Mouse (Mus musculus): Measurements from ENCODE around the gene Slc4a1.

Gene Slc4a1

GRCm38 (mm10) chr11:102350981-102351523, 15.0 kb downstream of the Slc4a1 start:
- DNase-seq (ENCODE audit: low spot score in 2 of 2): no peak

GRCm38 (mm10) chr11:102350416-102350815, 15.6 kb downstream of the Slc4a1 start:
- DNase-seq (ENCODE audit: low spot score in 2 of 2): no peak

- DNase-seq (ENCODE audit: low spot score in 2 of 2): no peak
These were observed 16.6 kb downstream of the Slc4a1 start for GRCm38 (mm10) chr11:102349189-102349954.

GRCm38 (mm10) chr11:102348771-102349170, 17.2 kb downstream of the Slc4a1 start:
- DNase-seq (ENCODE audit: low spot score in 2 of 2): no peak

GRCm38 (mm10) chr11:102348101-102348585, 17.9 kb downstream of the Slc4a1 start:
- no peak for DNase-seq (ENCODE audit: low spot score in 2 of 2)

GRCm38 (mm10) chr11:102347683-102348082, 18.3 kb downstream of the Slc4a1 start:
- DNase-seq (ENCODE audit: low spot score in 2 of 2): no peak

GRCm38 (mm10) chr11:102346926-102347325, 19.1 kb downstream of the Slc4a1 start:
- no peak for DNase-seq (ENCODE audit: low spot score in 2 of 2)

GRCm38 (mm10) chr11:102344458-102344857, 21.5 kb downstream of the Slc4a1 start:
- no peak for DNase-seq (ENCODE audit: low spot score in 2 of 2)

GRCm38 (mm10) chr11:102342742-102343141, 23.3 kb downstream of the Slc4a1 start:
- DNase-seq (ENCODE audit: low spot score in 2 of 2): no peak

GRCm38 (mm10) chr11:102341101-102341500, 24.9 kb downstream of the Slc4a1 start:
- no peak for DNase-seq (ENCODE audit: low spot score in 2 of 2)

- no peak for DNase-seq (ENCODE audit: low spot score in 2 of 2)
These were observed 26.4 kb downstream of the Slc4a1 start for GRCm38 (mm10) chr11:102339624-102340023.

- DNase-seq (ENCODE audit: low spot score in 2 of 2): peak in 1 of 2 experiments; percentile 37
These were observed 26.8 kb downstream of the Slc4a1 start for GRCm38 (mm10) chr11:102339195-102339594.

- peak; percentile 61 to 70 for DNase-seq (ENCODE audit: low spot score in 2 of 2)
These were observed 27.4 kb downstream of the Slc4a1 start for GRCm38 (mm10) chr11:102338561-102338960.

GRCm38 (mm10) chr11:102337921-102338320, 28.1 kb downstream of the Slc4a1 start:
- DNase-seq (ENCODE audit: low spot score in 2 of 2): no peak

- no peak for DNase-seq (ENCODE audit: low spot score in 2 of 2)
These were observed 29.8 kb downstream of the Slc4a1 start for GRCm38 (mm10) chr11:102336191-102336590.

- DNase-seq (ENCODE audit: low spot score in 2 of 2): no peak
These were observed 30.9 kb downstream of the Slc4a1 start for GRCm38 (mm10) chr11:102334973-102335700.

- DNase-seq (ENCODE audit: low spot score in 2 of 2): no peak
These were observed 32.0 kb downstream of the Slc4a1 start for GRCm38 (mm10) chr11:102334010-102334409.

- DNase-seq (ENCODE audit: low spot score in 2 of 2): no peak
These were observed 32.9 kb downstream of the Slc4a1 start for GRCm38 (mm10) chr11:102333061-102333460.

- DNase-seq (ENCODE audit: low spot score in 2 of 2): no peak
These were observed 34.2 kb downstream of the Slc4a1 start for GRCm38 (mm10) chr11:102331806-102332205.

- DNase-seq (ENCODE audit: low spot score in 2 of 2): no peak
These were observed 36.0 kb downstream of the Slc4a1 start for GRCm38 (mm10) chr11:102330039-102330438.

GRCm38 (mm10) chr11:102329518-102329917, 36.5 kb downstream of the Slc4a1 start:
- DNase-seq (ENCODE audit: low spot score in 2 of 2): no peak

GRCm38 (mm10) chr11:102327839-102328238, 38.2 kb downstream of the Slc4a1 start:
- no peak for DNase-seq (ENCODE audit: low spot score in 2 of 2)

GRCm38 (mm10) chr11:102327250-102327649, 38.8 kb downstream of the Slc4a1 start:
- no peak for DNase-seq (ENCODE audit: low spot score in 2 of 2)
